Mouse (Mus musculus) mouse embryonic stem cell (cell line): ENCODE data around the gene Ell3.

Experiments used
- in situ Hi-C, 2 experiments: fragments of 300-500 bp; cut with MboI; formaldehyde crosslinking; loops; 1 replicate in 1 of 2; 3 replicates in 1 of 2; pipeline ENCODE4 v1.14.3; 2019 to 2020; ENCODE audit warnings: low sequenced_read_pairs in 2 of 2, low pct_unique_long_range_greater_than_20kb in 1 of 2, mixed read lengths in 1 of 2; ENCODE audit not compliant: unreplicated experiment in 1 of 2

Gene Ell3

GRCm38 (mm10) chr2:121449545-121450011 lies 5.5 kb upstream of the Ell3 start:
- in situ Hi-C loops, result no loop called here

- in situ Hi-C loops, result no loop called here
These were observed 4.9 kb upstream of the Ell3 start, which contains the start of gene Serf2 for GRCm38 (mm10) chr2:121448739-121449535. TSS of gene Serf2 (plus strand) at chr2:121449195.

GRCm38 (mm10) chr2:121448136-121448535 lies 4.1 kb upstream of the Ell3 start:
- in situ Hi-C loops, result no loop called here

GRCm38 (mm10) chr2:121447006-121447405 lies 2.9 kb upstream of the Ell3 start:
- in situ Hi-C loops, result no loop called here

- in situ Hi-C loops, result no loop called here
These were observed 2.4 kb upstream of the Ell3 start for GRCm38 (mm10) chr2:121446506-121446905.

GRCm38 (mm10) chr2:121445117-121445516 lies 1.0 kb upstream of the Ell3 start:
- in situ Hi-C loops, result no loop called here

- in situ Hi-C loops, result no loop called here
These were observed 1.1 kb downstream of the Ell3 start for GRCm38 (mm10) chr2:121443068-121443349.

- in situ Hi-C loops, result no loop called here
These were observed 1.6 kb downstream of the Ell3 start for GRCm38 (mm10) chr2:121442259-121443067.

- in situ Hi-C loops, result no loop called here
These were observed 2.3 kb downstream of the Ell3 start for GRCm38 (mm10) chr2:121441800-121442199.

- in situ Hi-C loops, result no loop called here
These were observed 3.1 kb downstream of the Ell3 start for GRCm38 (mm10) chr2:121440834-121441605.

- in situ Hi-C loops, result no loop called here
These were observed 4.3 kb downstream of the Ell3 start for GRCm38 (mm10) chr2:121439746-121440145.

GRCm38 (mm10) chr2:121434854-121435253 lies 9.2 kb downstream of the Ell3 start:
- in situ Hi-C loops, result no loop called here

GRCm38 (mm10) chr2:121425890-121426289 lies 18.2 kb downstream of the Ell3 start:
- in situ Hi-C loops, result no loop called here

GRCm38 (mm10) chr2:121423166-121423565 lies 20.9 kb downstream of the Ell3 start:
- in situ Hi-C loops, result no loop called here

GRCm38 (mm10) chr2:121418476-121418875 lies 25.6 kb downstream of the Ell3 start:
- in situ Hi-C loops, result no loop called here

GRCm38 (mm10) chr2:121416356-121416755 lies 27.7 kb downstream of the Ell3 start:
- in situ Hi-C loops, result no loop called here

- in situ Hi-C loops, result no loop called here
These were observed 28.5 kb downstream of the Ell3 start for GRCm38 (mm10) chr2:121415591-121415990.

GRCm38 (mm10) chr2:121415103-121415502 lies 29.0 kb downstream of the Ell3 start:
- in situ Hi-C loops, result no loop called here

- in situ Hi-C loops, result no loop called here
These were observed 29.9 kb downstream of the Ell3 start for GRCm38 (mm10) chr2:121414139-121414685.
